Mouse (Mus musculus): Measurements from ENCODE around the gene Map2k5. TPM values are rescaled to one million over a fixed set of nuclear protein-coding genes. Genes with fewer than 3 reads are reported as not detected.

Gene Map2k5
- total RNA-seq, 2 experiments from 2014 or later, result 30.8 to 31.2 TPM

- DNase-seq (ENCODE audit: low spot score in 2 of 2), result peak in 1 of 2 experiments; percentile 33
- intact Hi-C loops (cut with DNase I), result no loop called here
Observed at GRCm38 (mm10) chr9:63151072-63151870, 226.4 kb downstream of the Map2k5 start.

- no peak for DNase-seq (ENCODE audit: low spot score in 2 of 2)
- intact Hi-C loops (cut with DNase I), result no loop called here
Observed at GRCm38 (mm10) chr9:63150086-63150800, 227.5 kb downstream of the Map2k5 start.

- intact Hi-C loops (cut with DNase I), result no loop called here
Observed at GRCm38 (mm10) chr9:63149372-63149766, 228.3 kb downstream of the Map2k5 start.

GRCm38 (mm10) chr9:63148410-63149371 is 229.0 kb downstream of the Map2k5 start, which contains the start of gene Skor1:
Gene Skor1 (minus strand): TSS chr9:63148961.
- intact Hi-C loops (cut with DNase I), result no loop called here
- DNase-seq (ENCODE audit: low spot score in 2 of 2), result no peak

More at GRCm38 (mm10) chr9:63149372-63149766, 228.3 kb downstream of the Map2k5 start:
- DNase-seq (ENCODE audit: low spot score in 2 of 2), result no peak

DNA sequence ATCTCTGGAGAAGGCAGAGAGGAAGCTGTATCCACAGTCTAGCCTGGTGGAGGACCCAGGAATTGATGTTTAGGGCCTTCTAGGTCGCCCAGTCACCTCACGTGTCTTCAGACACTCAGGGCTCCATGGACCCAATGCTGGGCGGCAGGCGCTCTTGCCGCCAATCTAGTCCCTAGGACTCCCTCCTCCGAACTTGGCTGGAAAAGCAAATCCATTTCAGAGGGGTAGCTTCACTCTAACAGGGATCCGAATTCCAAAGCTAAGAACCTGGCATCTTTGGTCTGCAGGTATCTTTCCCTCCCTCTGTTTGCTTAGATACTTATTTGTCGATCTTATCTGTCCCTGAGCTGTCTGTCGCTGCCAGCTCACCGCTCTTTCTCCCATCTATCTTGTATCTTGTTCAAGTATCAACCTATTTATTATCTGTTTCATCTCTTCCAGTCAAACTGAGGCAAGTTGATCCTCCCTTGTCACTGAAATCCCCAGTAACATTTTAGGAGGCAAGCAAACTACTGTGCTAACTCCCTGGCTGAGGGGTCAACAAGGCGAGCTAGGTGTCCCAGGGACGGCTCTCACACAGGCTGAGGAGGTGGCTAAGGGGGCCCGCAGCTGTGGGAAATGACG is 229.8 kb downstream of the Map2k5 start:
- intact Hi-C loops (cut with DNase I), result no loop called here
- no peak for DNase-seq (ENCODE audit: low spot score in 2 of 2)

DNA sequence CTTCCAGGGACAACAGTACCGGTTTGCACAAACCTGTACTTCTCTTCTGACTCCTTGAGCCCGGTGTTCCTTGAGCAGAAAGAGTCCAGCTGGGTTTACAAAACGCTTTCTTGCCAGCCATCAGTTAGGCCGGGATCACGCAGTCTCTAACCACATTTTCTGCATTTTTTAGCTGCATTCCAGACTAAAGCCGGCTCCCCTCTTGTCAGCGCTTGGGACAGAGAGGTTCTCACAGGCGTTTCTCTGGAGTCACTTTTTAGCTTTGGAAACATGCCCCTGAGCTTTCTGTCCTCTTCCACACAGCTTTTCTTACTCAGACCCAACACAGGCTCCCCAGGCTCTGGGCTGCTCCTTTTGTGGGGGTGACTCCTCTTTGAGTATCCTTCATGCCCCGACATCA is 230.4 kb downstream of the Map2k5 start:
- intact Hi-C loops (cut with DNase I), result no loop called here
- no peak for DNase-seq (ENCODE audit: low spot score in 2 of 2)

GRCm38 (mm10) chr9:63146856-63147274 is 230.8 kb downstream of the Map2k5 start:
- intact Hi-C loops (cut with DNase I), result no loop called here
- no peak for DNase-seq (ENCODE audit: low spot score in 2 of 2)

- DNase-seq (ENCODE audit: low spot score in 2 of 2), result no peak
- intact Hi-C loops (cut with DNase I), result no loop called here
Observed at GRCm38 (mm10) chr9:63146126-63146855, 231.4 kb downstream of the Map2k5 start.

- no peak for DNase-seq (ENCODE audit: low spot score in 2 of 2)
- intact Hi-C loops (cut with DNase I), result no loop called here
Observed at GRCm38 (mm10) chr9:63145249-63146125, 232.2 kb downstream of the Map2k5 start.

DNA sequence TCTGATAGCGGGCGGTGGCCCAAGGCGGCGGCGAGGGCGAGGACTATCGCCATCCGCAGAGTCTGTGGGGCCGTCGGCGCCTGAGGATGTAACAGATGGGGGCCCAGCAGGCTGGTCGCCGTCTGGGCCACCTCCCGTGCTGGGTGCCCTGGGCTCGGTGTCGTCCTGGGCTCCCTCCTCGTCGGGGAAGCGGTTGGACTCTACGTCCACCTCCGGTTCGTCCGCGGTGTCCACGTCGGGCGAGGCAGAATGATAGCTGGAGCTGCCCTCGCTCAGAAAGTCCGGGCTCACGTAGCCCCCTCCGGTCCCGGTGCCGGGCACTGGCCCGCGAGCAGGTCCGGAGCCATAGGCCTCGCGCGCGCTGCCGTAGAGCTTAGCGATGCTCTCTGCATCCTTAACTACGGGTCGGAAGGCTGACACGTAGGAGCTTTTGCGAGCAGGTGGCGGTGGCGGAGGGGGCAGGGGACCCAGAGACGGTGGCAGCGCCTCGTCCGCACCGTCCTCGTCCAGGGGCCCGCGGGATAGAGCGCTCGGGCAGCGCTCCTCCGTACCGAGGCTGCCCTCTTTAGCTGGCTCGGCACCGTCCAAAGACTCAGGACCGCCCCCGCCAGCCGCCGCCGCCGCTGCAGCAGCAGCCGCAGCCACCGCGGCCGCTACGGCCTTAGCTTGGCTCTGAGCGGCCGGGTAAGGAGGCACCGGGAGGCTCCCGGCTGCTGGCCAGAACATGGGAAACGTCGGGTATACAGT is 233.0 kb downstream of the Map2k5 start:
- no peak for DNase-seq (ENCODE audit: low spot score in 2 of 2)
- intact Hi-C loops (cut with DNase I), result no loop called here

- no peak for DNase-seq (ENCODE audit: low spot score in 2 of 2)
- intact Hi-C loops (cut with DNase I), result no loop called here
Observed at GRCm38 (mm10) chr9:63143641-63144501, 233.8 kb downstream of the Map2k5 start.

DNA sequence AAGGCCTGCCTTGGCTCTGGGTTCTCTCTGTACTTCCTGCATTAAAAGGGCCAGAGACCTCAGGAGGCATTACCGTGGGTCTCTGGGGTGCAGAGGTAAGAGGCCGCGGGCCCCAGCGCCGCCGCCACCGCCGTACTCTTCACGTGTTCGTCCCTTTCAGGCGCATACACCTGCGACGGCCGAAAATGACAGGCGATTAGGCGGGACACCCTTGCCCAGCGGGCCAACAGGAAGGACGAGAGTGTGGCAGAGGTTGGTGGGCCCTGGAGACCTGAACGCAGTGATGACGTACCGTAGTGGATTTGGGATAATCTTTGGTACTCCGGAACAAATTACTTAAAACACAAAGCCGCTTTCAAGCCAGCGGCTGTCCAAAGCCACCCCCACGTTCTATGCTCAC is 234.5 kb downstream of the Map2k5 start:
- intact Hi-C loops (cut with DNase I), result no loop called here

DNA sequence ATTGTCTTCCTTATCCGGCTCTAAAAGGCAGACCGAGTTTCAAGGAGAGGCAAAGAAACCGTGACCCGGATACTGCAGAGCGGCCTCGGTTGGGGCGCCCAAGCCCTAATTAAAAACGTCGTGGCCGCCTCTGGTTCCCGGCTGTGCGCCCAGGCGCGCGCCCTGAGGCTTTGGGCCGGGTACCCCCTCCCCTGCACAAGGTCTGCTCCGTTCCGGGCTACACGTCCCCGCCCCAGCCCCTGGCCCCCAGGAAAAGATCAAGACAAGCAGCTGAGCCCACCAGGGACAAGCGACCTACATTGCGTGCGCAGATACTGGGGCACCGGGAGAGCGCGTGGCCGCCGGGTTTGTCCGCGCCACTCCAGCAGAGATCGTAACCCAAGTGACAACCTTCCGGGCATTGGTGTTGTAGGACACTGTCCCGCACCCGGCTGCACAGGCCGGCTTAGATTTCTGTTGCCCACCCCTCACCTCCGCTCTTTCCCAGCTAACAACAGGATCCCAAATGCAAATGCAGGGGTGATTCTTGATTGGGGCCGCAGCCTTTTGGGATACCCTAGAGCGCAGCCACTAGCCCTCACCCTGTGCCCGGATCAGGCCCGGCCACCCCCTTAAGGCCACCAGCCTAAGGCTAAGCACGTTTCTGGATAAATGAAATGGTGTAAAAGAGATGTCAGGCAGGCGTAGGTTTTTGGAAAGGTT is 235.2 kb downstream of the Map2k5 start:
- DNase-seq (ENCODE audit: low spot score in 2 of 2), result no peak
- intact Hi-C loops (cut with DNase I), result no loop called here

More for the DNA sequence above, 234.5 kb downstream of the Map2k5 start:
- DNase-seq (ENCODE audit: low spot score in 2 of 2), result no peak

GRCm38 (mm10) chr9:63141641-63142334 is 235.9 kb downstream of the Map2k5 start:
- DNase-seq (ENCODE audit: low spot score in 2 of 2), result no peak
- intact Hi-C loops (cut with DNase I), result no loop called here

- DNase-seq (ENCODE audit: low spot score in 2 of 2), result no peak
- intact Hi-C loops (cut with DNase I), result no loop called here
Observed at GRCm38 (mm10) chr9:63140211-63140610, 237.5 kb downstream of the Map2k5 start.
